Mouse (Mus musculus) G1E (cell line): Measurements from ENCODE around the gene Krtap28-10.

Experiments
- CTCF ChIP-seq: IDR thresholded peaks from 2 replicates; pipeline ENCODE4 v1.5.1; 2012; ENCODE audit warnings: low read depth, low read length, inconsistent platforms, mixed read lengths
- GATA1 ChIP-seq: IDR thresholded peaks from 2 replicates; pipeline ENCODE4 v1.6.1; 2012; ENCODE audit warnings: borderline replicate concordance, low read length, inconsistent platforms, mixed read lengths
- GATA2 ChIP-seq: IDR thresholded peaks from 2 replicates; pipeline ENCODE4 v1.6.1; 2012; ENCODE audit warnings: low read depth, low read length, inconsistent platforms, borderline replicate concordance
- POLR2AphosphoS5 ChIP-seq: IDR thresholded peaks from 2 replicates; pipeline ENCODE4 v1.6.1; 2012; ENCODE audit warnings: low read depth, low read length, inconsistent platforms; ENCODE audit not compliant: insufficient replicate concordance
- TAL1 ChIP-seq: conservative IDR thresholded peaks from 2 replicates; pipeline ENCODE4 v1.6.1; 2012; ENCODE audit warnings: low read depth, low read length, inconsistent platforms, mixed read lengths

DNA sequence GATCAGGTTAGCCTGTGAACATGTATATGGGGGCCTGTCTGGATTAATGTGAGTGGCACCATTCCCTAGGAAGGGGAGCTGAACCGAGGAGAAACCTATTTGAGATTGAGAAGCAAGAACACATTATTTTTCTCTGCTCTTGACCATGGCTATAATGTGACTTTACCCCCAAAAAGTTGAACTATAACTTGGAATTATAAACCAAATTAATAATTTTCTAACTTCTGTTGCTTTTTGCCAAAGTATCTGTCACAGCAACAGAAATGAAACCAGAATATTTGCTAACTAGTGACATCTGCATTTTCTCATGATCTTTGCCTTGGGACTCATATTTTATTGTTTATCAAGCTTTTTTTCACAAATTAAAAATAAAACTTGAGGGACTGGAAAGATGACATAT, 25.7 kb downstream of the Krtap28-10 start:
- TF ChIP-seq CTCF = no peak
- no peak for TF ChIP-seq GATA1
- no peak for TF ChIP-seq TAL1
- no peak for TF ChIP-seq POLR2AphosphoS5
- no peak for TF ChIP-seq GATA2
